Comparison of ENCODE assay signal across 18 mouse cellular contexts in genomic region chr8:8595831-8596611, GRCm38 (mm10).
DNase-seq lines count a peak whose midpoint lies in the region; ATAC-seq lines count a peak whose summit lies in the region.
"Had no signal": no experiment of that assay in that cellular context is flagged by ENCODE, and none has a peak within 500 bp of the region (broad histone marks: within the 10 kb centered on the region; RNA-seq: fewer than 3 reads in every experiment).

No protein-coding gene starts in this region.

- no peak overlapping the region for H3K4me3 ChIP-seq in heart, embryonic 12.5 days
- no peak overlapping the region for H3K4me3 ChIP-seq in kidney, embryonic 15.5 days (replicated peaks)
- H3K4me3 ChIP-seq in stomach, embryonic 15.5 days (replicated peaks) = no peak overlapping the region
- H3K4me3 ChIP-seq: embryonic facial prominence, embryonic 13.5 days; heart, embryonic 13.5 days; neural tube, embryonic 15.5 days had no signal

- H3K27me3 ChIP-seq in heart, embryonic 12.5 days (replicated peaks) = no peaks in the 10 kb centered on the region
- 0 out of 2 replicates have a peak, but pooled peaks cover 5% of the 10 kb centered on the region for H3K27me3 ChIP-seq in kidney, embryonic 15.5 days
- H3K27me3 ChIP-seq in stomach, embryonic 15.5 days (replicated peaks) = no peaks in the 10 kb centered on the region
- H3K27me3 ChIP-seq: embryonic facial prominence, embryonic 13.5 days; heart, embryonic 13.5 days; neural tube, embryonic 15.5 days had no signal

- no peak overlapping the region for H3K4me2 ChIP-seq in heart, embryonic 12.5 days
- H3K4me2 ChIP-seq in kidney, embryonic 15.5 days = no peak overlapping the region
- H3K4me2 ChIP-seq in stomach, embryonic 15.5 days = no peak overlapping the region
- H3K4me2 ChIP-seq: embryonic facial prominence, embryonic 13.5 days; heart, embryonic 13.5 days; liver, embryonic 11.5 days; neural tube, embryonic 15.5 days had no signal

- no peak overlapping the region for H3K9ac ChIP-seq in heart, embryonic 12.5 days
- H3K9ac ChIP-seq in kidney, embryonic 15.5 days = no peak overlapping the region
- no peak overlapping the region for H3K9ac ChIP-seq in stomach, embryonic 15.5 days
- H3K9ac ChIP-seq: embryonic facial prominence, embryonic 13.5 days; heart, embryonic 13.5 days; neural tube, embryonic 15.5 days had no signal

- ATAC-seq in heart, embryonic 12.5 days (ENCODE audit: insufficient number of reproducible peaks, low FRiP score) = no peak
- ATAC-seq in kidney, embryonic 15.5 days (replicated peaks; ENCODE audit: low FRiP score) = peak; percentile 56; the same call in 1 of the 2 replicates
- peak; percentile 71; the same call in 1 of the 2 replicates for ATAC-seq in stomach, embryonic 15.5 days (ENCODE audit: insufficient read depth, low FRiP score, low read depth)
- ATAC-seq: forebrain, embryonic 16.5 days had no signal

- no peaks in the 10 kb centered on the region for H3K9me3 ChIP-seq in heart, embryonic 12.5 days (replicated peaks)
- H3K9me3 ChIP-seq in kidney, embryonic 15.5 days (replicated peaks) = no peaks in the 10 kb centered on the region
- no peaks in the 10 kb centered on the region for H3K9me3 ChIP-seq in stomach, embryonic 15.5 days
- H3K9me3 ChIP-seq: embryonic facial prominence, embryonic 13.5 days; heart, embryonic 13.5 days; neural tube, embryonic 15.5 days had no signal

- H3K36me3 ChIP-seq in heart, embryonic 12.5 days = no peaks in the 10 kb centered on the region
- no peaks in the 10 kb centered on the region for H3K36me3 ChIP-seq in kidney, embryonic 15.5 days
- H3K36me3 ChIP-seq in stomach, embryonic 15.5 days = no peaks in the 10 kb centered on the region
- H3K36me3 ChIP-seq: embryonic facial prominence, embryonic 13.5 days; heart, embryonic 13.5 days; neural tube, embryonic 15.5 days had no signal

- DNase-seq in heart, adult 11 months = peak; percentile 64
- DNase-seq in kidney, postnatal 36 days = no peak
- DNase-seq in adrenal gland, postnatal 36 days = peak; percentile 20
- DNase-seq in adipocyte (ENCODE audit: low spot score) = no peak
- DNase-seq: cerebellum, adult 8-10 months; kidney, adult 9 months; lung, adult 18-20 months; midbrain, embryonic 14.5 days; right cerebral cortex, postnatal 14 days had no signal

- no peak overlapping the region for H3K27ac ChIP-seq in heart, embryonic 12.5 days (ENCODE audit: poor library complexity, severe bottlenecking)
- H3K27ac ChIP-seq in kidney, embryonic 15.5 days = no peak overlapping the region
- no peak overlapping the region for H3K27ac ChIP-seq in stomach, embryonic 15.5 days
- H3K27ac ChIP-seq: embryonic facial prominence, embryonic 13.5 days; heart, embryonic 13.5 days; macrophage; neural tube, embryonic 15.5 days had no signal

- H3K4me1 ChIP-seq in heart, embryonic 12.5 days (replicated peaks) = peaks cover 23% of the 10 kb centered on the region
- H3K4me1 ChIP-seq in kidney, embryonic 15.5 days = 0 out of 2 replicates have a peak, but pooled peaks cover 5% of the 10 kb centered on the region
- peaks cover 7% of the 10 kb centered on the region; the same call in 1 of the 2 replicates for H3K4me1 ChIP-seq in stomach, embryonic 15.5 days
- H3K4me1 ChIP-seq: neural tube, embryonic 15.5 days had no signal

- 62% methylated on average over 12 of the region's 12 CpGs for WGBS in heart, embryonic 12.5 days
- WGBS in kidney, embryonic 15.5 days = 56% methylated on average over 12 of the region's 12 CpGs
- WGBS in stomach, embryonic 15.5 days = 34% methylated on average over 12 of the region's 12 CpGs

Comparison
In these comparisons a context has a peak if more than half of its experiments do, and no peak if none do; other contexts are left out.
1. DNase-seq: peak in heart, adult 11 months (single experiment) and adrenal gland, postnatal 36 days (2 of 2); none in kidney, postnatal 36 days (0 of 2) and adipocyte (single experiment).